Mouse (Mus musculus) naive thymus-derived CD4-positive, alpha-beta T cell, adult 2 months (primary cell): ENCODE measurements around the gene Tbc1d8.

Source experiments
- DNase-seq: peaks from one replicate; pipeline ENCODE4 v3.0.0-alpha.2; 2011; ENCODE audit warnings: low read depth

Gene Tbc1d8

DNA sequence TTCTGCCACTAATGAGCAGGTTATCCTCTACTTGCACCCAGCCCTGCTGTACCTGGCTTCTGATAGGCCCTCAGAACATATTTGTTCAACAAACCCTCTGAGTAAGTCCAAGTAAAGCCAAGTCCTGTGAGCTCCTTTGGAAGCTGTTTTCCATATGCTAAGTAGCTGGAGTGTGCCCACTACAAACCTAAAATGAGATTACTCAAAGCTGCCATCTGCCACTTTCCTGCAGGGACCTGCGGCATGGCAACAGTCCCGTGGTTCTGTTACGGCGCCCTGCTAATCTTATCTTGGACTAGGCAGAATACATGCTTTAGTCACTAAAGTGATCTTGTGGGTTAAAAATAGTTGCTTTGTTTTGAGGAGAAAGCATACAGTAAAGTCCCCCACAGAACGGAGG is 32.4 kb downstream of the Tbc1d8 start:
- no peak for DNase-seq

DNA sequence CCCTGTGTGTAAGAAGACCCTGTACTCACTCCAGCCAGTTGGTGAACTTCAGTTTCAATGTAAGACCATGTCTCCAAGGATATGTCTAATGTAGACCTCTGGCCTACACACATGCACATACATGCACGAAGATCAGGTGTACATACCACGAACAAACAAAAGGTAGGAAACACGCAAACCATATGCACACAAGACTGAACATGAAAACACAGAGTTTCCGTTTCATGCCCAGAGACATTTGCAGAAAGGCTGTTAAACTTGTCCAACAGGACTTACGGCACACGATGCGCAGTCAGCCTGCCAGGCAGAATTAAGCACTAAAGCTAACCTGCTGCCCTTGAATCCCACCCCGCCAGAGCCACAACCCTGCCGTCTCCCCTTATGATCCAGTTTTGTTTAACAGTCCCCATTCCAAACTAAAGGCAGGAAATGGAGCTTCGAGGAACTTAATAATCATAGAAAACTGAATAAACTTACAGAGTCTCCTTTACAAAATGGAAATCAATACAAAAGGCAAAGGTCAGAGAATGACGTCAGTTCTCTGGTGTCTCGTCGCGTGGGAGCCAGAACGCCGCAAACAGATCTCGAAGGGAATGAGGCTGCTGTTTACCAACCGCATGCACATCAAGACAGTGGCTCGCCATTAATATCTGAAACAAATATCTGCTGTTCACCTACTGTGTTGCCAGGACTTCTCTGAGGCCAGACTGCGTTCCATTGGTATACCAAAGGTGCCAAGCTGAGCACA is 33.1 kb downstream of the Tbc1d8 start:
- DNase-seq: no peak

DNA sequence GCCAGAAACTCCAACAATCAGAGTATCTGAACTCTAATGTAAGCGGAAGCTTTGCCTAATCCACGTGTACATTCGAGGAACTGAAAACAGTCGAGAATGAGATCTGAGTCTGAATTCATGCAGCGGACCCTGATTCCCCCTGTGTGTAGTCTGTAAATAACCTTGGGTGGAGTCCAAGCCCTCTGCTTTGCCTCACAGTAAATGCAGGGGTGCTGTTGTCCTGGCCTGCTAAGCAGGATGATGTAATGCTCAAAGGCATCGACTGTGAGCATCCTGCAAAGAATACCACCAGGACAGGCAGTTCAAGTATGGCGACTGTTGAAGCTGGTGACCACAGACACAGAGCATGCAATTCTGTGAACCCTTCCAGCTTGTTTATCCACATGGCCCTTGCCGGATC is 34.8 kb downstream of the Tbc1d8 start:
- no peak for DNase-seq

DNA sequence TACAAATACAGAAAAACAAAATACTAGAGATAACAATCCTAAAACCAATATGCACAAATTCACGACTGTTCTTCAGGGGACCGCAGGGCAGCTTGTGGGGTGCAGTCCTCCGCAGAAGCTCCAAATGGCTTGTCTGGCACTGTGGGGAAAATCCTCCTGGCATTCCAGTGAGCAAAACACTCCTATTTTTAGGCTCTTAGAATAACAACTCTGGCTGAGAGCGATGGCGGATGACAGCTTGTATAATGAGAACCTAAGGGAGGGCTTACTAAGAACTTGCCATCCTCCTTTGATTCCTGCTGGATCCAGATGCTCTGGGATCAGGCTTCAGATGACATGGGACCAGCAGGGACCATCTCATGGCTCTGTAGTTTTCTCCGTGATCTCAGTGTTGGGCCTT is 36.9 kb downstream of the Tbc1d8 start:
- DNase-seq: no peak

DNA sequence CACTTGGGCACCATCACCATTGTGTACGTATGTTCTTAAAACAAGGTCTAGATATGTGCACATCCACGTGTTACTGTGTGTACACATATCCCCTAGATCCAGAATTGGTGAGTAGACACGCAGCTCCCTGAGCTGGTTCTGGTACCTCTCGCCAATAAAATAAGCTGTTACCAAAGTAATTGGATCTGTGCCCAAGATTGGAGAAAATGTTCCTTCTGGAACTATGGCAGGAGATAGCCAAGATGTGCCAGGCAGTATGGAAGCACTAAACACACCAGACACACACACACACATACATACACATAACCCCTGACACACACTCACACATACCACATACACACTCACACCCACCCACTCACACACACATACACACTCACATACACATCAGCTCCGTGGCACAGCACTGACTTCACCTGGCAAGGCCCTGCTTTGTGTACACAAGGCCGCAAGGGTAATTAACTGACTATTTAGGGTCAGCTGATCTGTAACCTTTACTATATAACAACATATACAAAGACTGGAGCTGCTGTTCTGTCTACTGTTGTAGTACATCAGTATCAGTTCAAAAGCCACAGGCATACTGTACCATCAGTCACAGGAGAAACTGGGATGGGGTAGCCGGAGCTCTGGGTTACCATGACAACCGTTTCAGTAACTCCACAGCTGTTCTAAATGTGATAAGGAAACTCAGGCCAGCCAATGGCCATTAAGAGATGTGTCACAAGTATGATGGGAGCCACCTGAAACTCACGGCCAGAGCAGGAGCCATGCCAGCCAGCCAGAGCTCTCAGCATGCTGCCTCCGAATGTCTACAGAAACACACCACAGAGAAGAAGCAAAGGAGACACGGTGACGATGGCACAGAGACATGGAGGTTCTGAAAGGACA is 38.6 kb downstream of the Tbc1d8 start:
- no peak for DNase-seq

DNA sequence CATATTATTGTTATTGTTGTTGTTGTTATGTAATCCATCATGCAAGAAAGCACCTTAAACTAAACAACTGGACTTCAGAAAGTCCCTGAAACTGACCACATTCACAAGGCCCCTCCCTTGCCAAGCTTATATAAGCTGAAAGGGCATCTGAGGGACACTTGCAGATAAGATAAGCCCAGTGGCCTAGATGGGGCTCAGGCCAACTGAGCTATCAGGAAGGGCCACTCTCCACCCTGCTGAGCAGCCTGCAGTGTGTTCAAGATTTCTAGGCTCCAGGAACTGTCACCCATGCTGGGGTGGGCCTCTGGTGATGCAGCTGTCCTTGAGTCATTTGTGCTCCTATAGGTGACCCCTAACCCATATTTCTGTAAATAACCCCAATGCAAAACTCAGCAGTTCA is 39.9 kb downstream of the Tbc1d8 start:
- DNase-seq: no peak

DNA sequence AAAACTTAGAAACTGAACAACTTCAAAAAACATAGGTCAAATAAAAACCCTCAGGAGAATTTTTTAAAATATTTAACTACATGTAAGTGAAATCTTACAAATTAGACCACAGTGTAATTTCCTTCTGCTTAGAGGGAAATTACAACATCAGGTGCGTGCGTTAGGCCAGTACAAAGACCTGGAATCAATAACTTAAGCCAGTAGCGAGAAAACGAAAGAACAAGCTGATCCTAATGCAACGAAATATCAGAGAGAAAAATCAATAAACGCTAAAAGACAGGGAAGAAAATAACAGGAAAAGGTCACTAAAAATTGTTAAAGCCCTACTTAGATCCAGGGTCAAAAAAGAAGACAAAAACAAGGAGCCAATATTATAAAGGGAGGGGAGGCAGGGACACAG is 44.3 kb downstream of the Tbc1d8 start:
- no peak for DNase-seq

DNA sequence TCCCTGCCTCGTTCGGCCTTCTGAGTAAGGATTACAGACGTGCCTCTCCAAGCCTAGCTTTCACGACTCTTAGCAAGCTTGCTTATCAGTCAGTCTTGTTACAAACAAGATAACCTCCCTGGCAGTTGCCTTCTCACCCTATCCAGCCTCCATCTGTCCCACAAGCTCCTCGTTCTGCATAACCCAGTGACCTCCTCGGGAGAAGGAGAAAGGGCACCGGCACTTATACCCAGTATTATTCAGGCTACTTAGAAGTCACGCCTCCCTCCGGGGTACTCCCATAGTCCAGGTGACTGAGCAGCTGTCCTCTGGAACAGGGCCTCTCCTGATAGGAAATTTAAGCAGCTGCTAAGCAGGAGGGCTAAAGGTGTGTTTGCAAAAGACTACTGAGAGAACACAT is 48.5 kb downstream of the Tbc1d8 start:
- DNase-seq: no peak

DNA sequence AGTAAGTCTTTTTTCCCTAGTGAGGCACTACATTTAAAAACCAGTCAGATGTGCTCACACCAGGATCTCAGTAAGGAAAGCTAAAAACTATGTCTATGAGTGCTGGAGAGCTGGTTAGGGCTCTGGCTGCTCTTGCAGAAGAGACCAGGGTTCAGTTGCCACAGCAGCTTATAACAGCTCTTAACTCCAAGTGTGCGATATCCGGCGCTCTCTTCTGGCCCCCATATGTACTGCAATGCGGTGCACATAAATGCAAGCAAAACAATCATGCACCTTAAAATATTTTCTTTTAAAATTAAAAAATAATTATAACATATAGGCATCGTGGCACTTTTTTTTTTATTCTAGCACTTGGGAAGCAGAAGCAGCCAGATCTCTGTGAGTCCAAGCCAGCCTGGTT is 49.5 kb downstream of the Tbc1d8 start:
- no peak for DNase-seq

DNA sequence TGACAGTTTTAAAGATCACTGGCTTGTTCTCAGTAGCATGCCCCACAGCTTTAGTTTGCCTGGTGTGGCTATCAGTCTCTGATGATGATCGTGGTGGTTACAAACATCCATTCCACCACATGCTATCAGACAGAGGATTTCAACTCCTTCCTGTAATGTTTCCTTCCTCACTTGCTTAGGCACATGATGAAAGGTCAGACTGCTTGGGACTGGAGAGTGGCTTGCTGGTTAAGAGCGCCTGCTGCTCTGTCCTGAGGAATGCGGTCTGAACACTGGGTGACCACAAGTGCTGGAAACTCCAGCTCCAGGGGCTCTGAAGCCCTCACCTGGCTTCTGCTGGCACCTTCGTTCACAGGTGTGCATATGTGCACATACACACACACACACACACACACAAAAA is 50.3 kb downstream of the Tbc1d8 start:
- DNase-seq: no peak

DNA sequence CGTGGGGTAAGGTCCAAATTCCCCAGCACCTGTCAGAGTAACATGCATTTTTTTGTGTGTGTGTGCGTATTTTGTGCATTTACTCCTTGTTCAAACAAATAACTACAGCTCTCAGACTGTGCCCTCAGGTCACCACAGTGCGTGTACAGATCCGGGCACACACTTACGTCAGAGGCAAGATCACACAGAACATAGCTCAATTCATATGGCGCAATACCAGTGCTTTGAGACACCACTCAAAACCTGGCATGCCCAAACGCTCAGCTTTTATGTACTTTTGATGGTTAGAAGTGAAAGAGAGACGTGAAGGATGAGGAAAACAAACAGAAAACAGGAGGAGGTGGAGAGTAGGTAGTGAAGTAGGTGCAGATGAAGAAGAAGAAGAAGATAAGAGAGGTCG is 53.1 kb downstream of the Tbc1d8 start:
- no peak for DNase-seq

DNA sequence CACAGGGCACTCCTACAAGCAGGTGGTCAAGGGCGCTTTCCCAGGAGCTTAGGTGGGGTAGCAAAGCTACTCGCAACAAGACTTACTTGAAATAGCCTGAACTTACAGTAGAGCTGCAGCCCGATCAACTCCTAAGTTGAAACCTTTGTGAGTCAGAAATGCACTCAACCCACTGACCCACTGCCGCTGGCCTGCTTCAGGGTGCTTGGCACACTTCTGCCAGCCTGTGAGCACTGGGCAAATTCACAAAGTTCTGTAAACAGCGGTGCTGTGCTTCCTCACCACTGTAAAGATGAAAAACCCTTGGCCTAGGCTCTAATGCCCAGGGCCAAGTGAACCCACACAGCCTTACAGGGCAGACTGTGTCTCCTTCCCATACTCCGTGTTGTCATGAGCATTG is 57.6 kb downstream of the Tbc1d8 start:
- no peak for DNase-seq

DNA sequence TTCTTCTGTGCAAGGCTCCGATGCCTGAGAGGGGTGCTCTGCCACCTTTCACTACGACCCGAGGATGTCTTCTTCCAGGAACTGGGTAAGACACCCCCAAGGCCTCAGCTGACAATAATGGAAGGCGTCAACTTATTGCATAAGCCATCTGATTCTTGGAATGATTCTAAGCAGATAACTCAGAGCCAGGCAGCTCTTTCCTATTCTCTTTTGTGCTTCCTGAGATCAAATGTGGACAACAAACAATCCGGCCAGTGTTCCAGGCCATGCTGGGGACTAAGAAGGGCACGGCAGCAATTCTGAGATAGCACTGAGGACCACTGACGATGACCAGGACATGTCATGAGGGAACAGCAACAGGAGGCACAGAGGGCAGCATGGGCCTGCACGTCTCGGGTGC is 59.7 kb downstream of the Tbc1d8 start:
- no peak for DNase-seq

DNA sequence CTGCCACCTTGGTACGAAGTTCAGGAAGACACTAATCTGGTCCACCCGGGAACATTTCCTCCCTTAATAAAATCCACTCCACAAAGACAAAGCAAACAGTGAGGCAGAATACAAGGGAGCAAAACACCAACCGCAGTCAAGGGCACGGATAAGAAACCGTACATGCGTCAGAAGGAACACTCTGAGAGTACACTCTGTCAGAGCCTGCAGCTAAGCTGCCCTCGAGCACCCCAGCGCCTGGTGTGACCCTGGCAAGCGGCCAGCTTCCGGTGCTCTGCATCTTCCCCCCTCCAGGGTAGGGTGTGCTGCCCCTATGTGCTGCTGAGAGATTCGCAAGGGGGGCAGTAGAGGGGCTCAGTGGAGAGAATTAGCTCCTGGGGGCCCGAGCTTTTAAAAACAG is 60.7 kb downstream of the Tbc1d8 start:
- no peak for DNase-seq

DNA sequence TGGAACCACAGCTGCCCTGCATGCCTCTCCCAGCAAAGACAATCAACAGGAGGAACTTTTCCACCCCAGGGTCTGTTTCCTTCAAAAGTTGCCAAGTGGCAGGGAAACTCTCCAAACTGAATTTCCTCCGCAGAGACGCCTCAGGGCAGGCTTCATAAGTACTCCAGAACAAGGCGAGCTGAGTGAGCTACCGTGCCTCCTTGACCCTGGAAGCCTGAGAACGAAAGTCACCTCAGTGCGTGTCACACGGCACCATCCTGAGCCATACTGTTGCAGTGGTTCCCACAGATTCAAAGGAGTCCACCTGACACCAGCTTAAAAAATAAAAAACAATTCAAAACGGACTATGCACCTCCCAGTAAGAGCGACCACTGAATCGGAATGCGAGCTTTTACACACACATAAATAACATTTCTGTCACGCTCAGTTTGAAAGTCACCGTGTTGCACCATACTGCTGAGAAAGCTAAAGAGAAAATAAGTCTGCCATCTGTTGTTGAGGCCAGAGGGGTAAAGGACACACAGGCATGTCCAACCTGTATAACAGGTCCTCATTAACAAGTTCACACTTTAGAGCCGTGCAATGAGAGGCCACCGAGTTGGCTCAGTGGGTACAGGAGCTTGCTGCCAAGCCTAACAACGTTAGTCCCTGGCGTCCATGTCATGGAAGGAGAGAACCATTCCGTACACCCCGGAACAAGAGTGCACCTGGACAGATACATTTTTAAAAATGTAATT is 68.3 kb downstream of the Tbc1d8 start:
- DNase-seq: no peak

DNA sequence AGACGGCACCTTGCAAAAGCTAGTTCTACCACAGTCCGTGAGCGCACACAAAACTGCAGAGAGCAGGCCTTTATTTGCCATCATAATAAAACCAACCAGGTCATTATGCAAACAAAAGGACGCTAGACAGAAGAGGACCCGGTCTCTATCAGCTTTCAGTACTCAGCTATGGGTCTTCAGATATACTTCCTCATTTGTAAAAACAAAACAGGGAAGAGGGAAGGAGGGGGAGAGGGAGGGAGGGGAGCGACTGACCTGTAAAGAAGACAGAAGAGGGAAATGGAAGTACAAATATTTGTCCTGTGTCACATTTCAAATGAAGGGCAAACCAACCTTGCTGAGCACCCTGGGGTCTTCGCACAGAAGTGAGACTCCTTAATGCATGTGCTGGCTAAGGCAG is 69.9 kb downstream of the Tbc1d8 start:
- DNase-seq: no peak

DNA sequence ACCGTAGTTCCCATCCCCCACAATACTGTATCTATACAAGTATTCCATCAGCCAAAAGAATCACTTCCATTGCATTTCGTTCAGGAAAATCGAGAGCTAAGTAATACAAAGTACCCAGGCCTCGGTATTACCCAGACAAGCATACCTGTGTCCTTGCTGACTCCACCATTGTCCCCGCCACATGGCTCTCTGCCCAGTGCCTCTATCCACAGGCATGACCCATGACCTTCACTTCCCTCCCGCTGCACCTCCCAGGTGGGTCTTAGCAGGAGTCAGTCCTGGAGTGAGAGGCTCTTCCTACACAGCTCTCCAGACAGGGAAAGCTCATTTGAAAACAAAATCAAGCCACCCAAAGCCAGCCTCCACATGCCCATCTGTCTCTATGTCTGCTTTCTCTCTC is 70.4 kb downstream of the Tbc1d8 start:
- DNase-seq: no peak

DNA sequence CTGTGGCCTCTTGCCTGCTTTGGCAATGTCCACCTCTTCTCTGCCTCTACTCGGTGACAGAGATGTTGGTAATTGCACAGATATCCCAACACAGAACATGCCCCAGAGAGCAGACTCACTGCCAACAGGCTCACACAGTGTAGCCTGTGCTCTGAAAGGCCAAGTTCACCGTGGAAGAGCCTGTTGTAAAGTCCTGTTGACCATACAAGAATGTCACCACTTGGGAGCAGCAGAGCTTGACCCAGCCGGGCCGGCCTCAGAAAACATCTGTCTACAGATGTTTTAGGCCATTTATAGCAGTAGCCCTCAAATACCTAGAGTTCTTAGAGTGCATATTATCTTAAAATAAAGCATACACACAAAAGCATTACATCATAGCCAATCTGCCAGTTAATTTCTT is 71.4 kb downstream of the Tbc1d8 start:
- DNase-seq: no peak

DNA sequence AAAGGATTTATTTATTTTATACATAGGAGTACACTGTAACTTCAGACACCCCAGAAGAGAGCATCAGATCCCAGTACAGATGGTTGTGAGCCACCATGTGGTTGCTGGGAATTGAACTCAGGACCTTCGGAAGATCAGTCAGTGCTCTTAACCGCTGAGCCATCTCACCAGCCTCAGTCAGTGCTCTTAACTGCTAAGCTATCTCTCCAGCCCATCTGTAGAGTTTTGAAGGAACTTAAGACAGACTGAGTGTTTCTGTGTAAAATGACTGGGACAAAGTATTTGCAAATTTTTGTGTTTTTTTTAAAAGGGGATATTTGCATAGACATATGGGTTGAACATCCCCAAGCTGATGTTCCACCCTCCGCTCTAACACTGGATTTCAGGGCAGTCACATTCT is 78.4 kb downstream of the Tbc1d8 start:
- no peak for DNase-seq

DNA sequence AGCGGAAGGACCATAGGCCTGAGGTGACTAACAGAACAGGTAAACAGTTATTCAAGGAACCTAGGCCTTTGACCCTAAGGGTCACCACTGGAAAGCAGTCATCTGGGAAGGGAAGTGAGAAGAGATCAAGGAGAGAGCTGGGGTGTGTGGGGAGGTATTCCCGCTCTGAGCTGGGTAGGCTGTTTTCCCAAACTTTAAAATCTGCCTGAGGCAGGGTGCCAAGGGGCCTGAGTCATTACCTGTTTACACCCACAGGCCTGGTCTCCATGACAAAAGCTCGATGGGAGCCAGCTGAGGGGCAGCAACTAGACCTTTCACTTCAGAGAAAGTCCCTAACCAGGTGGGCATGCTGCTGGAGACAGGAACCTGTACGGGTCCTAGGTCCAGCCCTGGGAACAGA is 79.3 kb downstream of the Tbc1d8 start:
- no peak for DNase-seq

DNA sequence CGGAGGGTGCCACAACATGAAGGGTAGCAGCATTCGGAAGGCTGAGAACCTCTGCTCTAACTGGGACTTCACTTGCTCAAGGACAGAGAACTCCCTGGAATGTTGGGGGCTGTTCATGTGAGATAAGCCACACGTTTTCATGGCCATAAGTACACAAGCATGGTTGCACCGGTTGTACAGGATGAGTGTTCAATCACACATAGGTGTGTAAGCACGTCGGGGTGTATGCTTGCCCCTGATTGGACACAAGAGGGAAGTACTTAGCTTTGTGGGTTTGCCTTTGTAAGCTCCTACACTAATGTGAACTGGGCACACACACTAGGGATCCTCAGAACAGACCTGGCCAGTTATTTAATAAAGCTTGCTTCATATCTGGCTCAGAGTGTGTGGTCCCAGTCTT is 80.3 kb downstream of the Tbc1d8 start:
- DNase-seq: no peak

DNA sequence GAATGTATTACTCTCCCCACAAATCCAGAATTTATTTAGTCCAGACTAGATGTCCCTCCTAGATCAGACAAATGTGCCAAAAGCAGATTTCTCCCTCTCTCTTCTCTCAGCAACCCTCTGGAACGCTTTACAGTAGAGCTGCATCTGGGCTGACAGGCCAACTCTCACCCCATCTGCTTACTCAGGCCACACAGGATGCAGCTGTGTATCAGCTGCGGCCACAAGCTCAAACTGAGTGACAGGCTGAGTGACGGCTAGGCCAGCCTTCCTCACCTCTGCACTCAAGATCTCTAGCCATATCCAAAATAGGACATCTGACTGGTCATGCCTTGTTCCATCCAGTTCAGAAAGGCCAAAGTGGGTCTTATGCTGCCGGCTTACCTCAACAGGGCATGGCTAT is 82.2 kb downstream of the Tbc1d8 start:
- no peak for DNase-seq

DNA sequence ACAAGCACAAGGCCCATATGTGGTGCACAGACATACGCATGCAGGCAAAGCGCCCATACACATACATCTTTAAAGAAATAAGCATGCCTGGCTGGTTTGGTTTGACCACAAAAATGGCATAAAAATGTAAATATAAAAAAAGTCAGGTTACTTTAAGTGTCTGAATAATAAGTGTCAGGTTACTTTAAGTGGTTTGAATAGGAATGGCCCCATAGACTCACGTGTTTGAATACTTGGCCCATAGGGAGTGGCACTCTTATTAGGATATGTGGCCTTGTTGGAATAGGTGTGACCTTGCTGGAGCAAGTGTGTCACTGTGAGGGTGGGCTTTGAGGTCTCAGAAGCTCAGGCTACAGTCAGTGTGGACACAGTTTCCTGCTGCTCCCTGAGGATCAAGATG is 83.9 kb downstream of the Tbc1d8 start:
- no peak for DNase-seq
